Mouse (Mus musculus): ENCODE results near the gene 7530416G11Rik. TPM values are rescaled to one million over a fixed set of nuclear protein-coding genes. Genes with fewer than 3 reads are reported as not detected.

7530416G11Rik gene
- polyA plus RNA-seq (2012; rRNA removed) = 0.08 TPM in 1 of 2 replicates, not detected in the other

GRCm38 (mm10) chr15:85503127-85503526 is at the start of gene 7530416G11Rik:
7530416G11Rik (minus strand) TSS chr15:85503227.

Other genes starting within 250 kb of the 7530416G11Rik start
- gene Atxn10, start 167.0 kb downstream of the 7530416G11Rik start, polyA plus RNA-seq (2012; rRNA removed) = 373 and 391 TPM in 2 replicates
- 35.9 and 45.8 TPM in 2 replicates for gene Wnt7b, start 79.2 kb upstream of the 7530416G11Rik start, polyA plus RNA-seq (2012; rRNA removed)
- gene Ppara, start 231.8 kb upstream of the 7530416G11Rik start, polyA plus RNA-seq (2012; rRNA removed) = 0.40 and 0.47 TPM in 2 replicates

Data from central nervous system, embryonic 18 days (tissue).